Mouse (Mus musculus) embryonic facial prominence, embryonic 11.5 days (tissue): ENCODE measurements around the gene Edn1. TPM values are rescaled to one million over a fixed set of nuclear protein-coding genes. Genes with fewer than 3 reads are reported as not detected.

Experiments used
- ATAC-seq: fragments of 200-750 bp; cut with Nextera tagmentation; replicated peaks from 2 replicates; pipeline ENCODE4 v1.8.0; 2017; ENCODE audit warnings: low read depth; ENCODE audit not compliant: insufficient number of reproducible peaks, low FRiP score, low TSS enrichment
- DNase-seq: peaks from one replicate; pipeline ENCODE4 v3.0.0-alpha.2; 2015; ENCODE audit warnings: low spot score
- H3K27ac ChIP-seq: fragments of 300-500 bp; sonication (generic); replicated peaks from 2 replicates; pipeline ENCODE4 v1.5.1; 2014; ENCODE audit warnings: mild to moderate bottlenecking, low read depth, low read length, control low read depth
- H3K27me3 ChIP-seq: fragments of 300-500 bp; sonication (generic); 2 replicates; pipeline ENCODE4 v1.6.1; 2014; ENCODE audit warnings: mild to moderate bottlenecking, low read length, moderate library complexity, mixed read lengths; ENCODE audit not compliant: control insufficient read depth, insufficient read depth
- H3K36me3 ChIP-seq: fragments of 300-500 bp; sonication (generic); replicated peaks from 2 replicates; pipeline ENCODE4 v1.6.1; 2014; ENCODE audit warnings: low read depth, mild to moderate bottlenecking, low read length, moderate library complexity, mixed read lengths; ENCODE audit not compliant: control insufficient read depth, insufficient read depth
- H3K4me1 ChIP-seq: fragments of 300-500 bp; sonication (generic); 2 replicates; pipeline ENCODE4 v1.6.1; 2014; ENCODE audit warnings: low read length, mixed read lengths; ENCODE audit not compliant: control insufficient read depth, insufficient read depth
- H3K4me2 ChIP-seq: fragments of 300-500 bp; sonication (generic); 2 replicates; pipeline ENCODE4 v1.6.1; 2014; ENCODE audit warnings: low read depth, mild to moderate bottlenecking, control low read depth, low read length, moderate library complexity
- H3K4me3 ChIP-seq: fragments of 300-500 bp; sonication (generic); 2 replicates; pipeline ENCODE4 v1.5.1; 2014; ENCODE audit warnings: low read depth, low read length, control low read depth
- H3K9ac ChIP-seq: fragments of 300-500 bp; sonication (generic); replicated peaks from 2 replicates; pipeline ENCODE4 v1.6.1; 2014; ENCODE audit warnings: mild to moderate bottlenecking, control low read depth, low read length
- H3K9me3 ChIP-seq: fragments of 300-500 bp; sonication (generic); replicated peaks from 2 replicates; pipeline ENCODE4 v1.6.1; 2016; ENCODE audit warnings: mild to moderate bottlenecking, low read length, inconsistent platforms, mixed read lengths; ENCODE audit not compliant: control insufficient read depth
- WGBS: fragments of 180-500 bp; shearing (Covaris S2); extraction: QIAGEN DNeasy Blood & Tissue Kit; methylation state at CpG from one replicate; pipeline ENCODE4 v1.1.7; 2014; 5-methylcytosine and 5-hydroxymethylcytosine counted together
- polyA plus RNA-seq: library from polyadenylated mRNA; unstranded; fragments of >200 nt; fragmentation: Nextera tagmentation; extraction: Ambion mirVana; gene quantifications from 2 replicates; pipeline ENCODE4 v1.2.1, GENCODE M21; 2014

Edn1 gene
- polyA plus RNA-seq, 1 experiment from 2014 or later: 2.0 TPM

- Histone ChIP-seq H3K9me3 (no peaks in the 10 kb centered on the region), H3K27me3 (no peaks in the 10 kb centered on the region), H3K4me3 (no peak overlapping the region), H3K9ac (no peak overlapping the region), H3K27ac (no peak overlapping the region), H3K4me1 (no peaks in the 10 kb centered on the region), H3K4me2 (no peak overlapping the region), H3K36me3 (no peaks in the 10 kb centered on the region)
- 94% methylated on average over 3 of the region's 3 CpGs for WGBS
- no peak for DNase-seq
- no peak for ATAC-seq
Observed at GRCm38 (mm10) chr13:42285896-42286295, 15.4 kb upstream of the Edn1 start.

DNA sequence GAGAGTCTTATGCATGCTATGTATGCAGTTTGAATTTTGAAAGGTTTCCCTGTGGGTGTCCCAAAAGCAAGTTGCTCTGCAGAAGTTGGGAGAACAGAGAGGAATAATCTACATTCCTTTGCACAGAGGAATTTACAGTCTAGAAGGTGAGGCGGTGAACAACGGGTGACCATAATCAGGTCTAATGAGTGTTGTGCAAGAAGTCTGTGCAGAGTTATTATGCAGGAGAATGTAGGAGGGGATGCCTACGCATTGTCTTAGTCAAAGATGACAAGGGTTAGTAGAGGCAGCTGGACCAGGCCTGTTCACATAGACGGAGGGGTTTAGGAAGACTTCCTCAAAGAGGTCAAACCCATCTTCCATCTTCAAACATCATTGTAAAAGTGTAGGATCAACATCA lies 14.5 kb upstream of the Edn1 start:
- no peak overlapping the region for H3K27ac ChIP-seq
- ATAC-seq (no peak), DNase-seq (no peak)
- no peaks in the 10 kb centered on the region for H3K36me3 ChIP-seq
- no peaks in the 10 kb centered on the region for H3K27me3 ChIP-seq
- H3K9me3 ChIP-seq: no peaks in the 10 kb centered on the region
- WGBS: 88% methylated on average over 4 of the region's 4 CpGs
- no peak overlapping the region for H3K4me3 ChIP-seq
- no peak overlapping the region for H3K4me2 ChIP-seq
- H3K9ac ChIP-seq: no peak overlapping the region
- H3K4me1 ChIP-seq: no peaks in the 10 kb centered on the region

- H3K27me3 ChIP-seq: no peaks in the 10 kb centered on the region
- no peak overlapping the region for H3K4me3 ChIP-seq
- H3K4me2 ChIP-seq: no peak overlapping the region
- DNase-seq (no peak), ATAC-seq (no peak)
- no peaks in the 10 kb centered on the region for H3K4me1 ChIP-seq
- no peak overlapping the region for H3K9ac ChIP-seq
- H3K36me3 ChIP-seq: no peaks in the 10 kb centered on the region
- no peaks in the 10 kb centered on the region for H3K9me3 ChIP-seq
- H3K27ac ChIP-seq: no peak overlapping the region
- 85% methylated on average over 5 of the region's 5 CpGs for WGBS
Observed at GRCm38 (mm10) chr13:42292593-42292992, 8.7 kb upstream of the Edn1 start.

- H3K36me3 ChIP-seq: no peaks in the 10 kb centered on the region
- H3K9me3 ChIP-seq: no peaks in the 10 kb centered on the region
- peaks cover 9% of the 10 kb centered on the region for H3K27me3 ChIP-seq
- no peaks in the 10 kb centered on the region for H3K4me1 ChIP-seq
- WGBS: 79% methylated on average over 8 of the region's 8 CpGs
- no peak overlapping the region for H3K9ac ChIP-seq
- DNase-seq: no peak
- no peak overlapping the region for H3K4me3 ChIP-seq
- no peak overlapping the region for H3K4me2 ChIP-seq
- no peak overlapping the region for H3K27ac ChIP-seq
- no peak for ATAC-seq
Observed at GRCm38 (mm10) chr13:42298302-42298701, 3.0 kb upstream of the Edn1 start.

DNA sequence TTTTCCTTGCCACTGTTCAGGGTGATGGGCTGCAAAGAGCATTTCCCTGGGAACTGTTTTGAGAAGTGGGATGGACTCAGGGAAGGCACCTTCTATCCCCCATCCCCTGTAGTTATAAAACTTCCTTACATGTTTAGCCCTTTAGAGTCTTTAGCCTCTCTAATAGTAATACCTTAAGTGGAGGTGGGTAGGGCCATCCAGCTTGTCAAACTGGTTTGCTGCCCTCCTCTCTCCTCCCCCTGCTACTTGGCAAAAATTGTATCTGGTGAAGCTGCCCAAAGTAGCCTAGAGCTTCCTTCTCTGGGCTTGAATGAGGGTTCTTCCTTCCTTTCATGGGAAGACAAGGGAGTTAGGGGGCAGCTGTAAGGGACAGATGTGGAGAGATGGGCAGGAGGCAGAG lies 2.5 kb upstream of the Edn1 start:
- Histone ChIP-seq H3K4me2 (no peak overlapping the region), H3K36me3 (no peaks in the 10 kb centered on the region), H3K4me1 (no peaks in the 10 kb centered on the region), H3K9me3 (no peaks in the 10 kb centered on the region), H3K4me3 (no peak overlapping the region), H3K27ac (no peak overlapping the region), H3K9ac (no peak overlapping the region), H3K27me3 (peaks cover 11% of the 10 kb centered on the region)
- DNase-seq (no peak), ATAC-seq (no peak)

DNA sequence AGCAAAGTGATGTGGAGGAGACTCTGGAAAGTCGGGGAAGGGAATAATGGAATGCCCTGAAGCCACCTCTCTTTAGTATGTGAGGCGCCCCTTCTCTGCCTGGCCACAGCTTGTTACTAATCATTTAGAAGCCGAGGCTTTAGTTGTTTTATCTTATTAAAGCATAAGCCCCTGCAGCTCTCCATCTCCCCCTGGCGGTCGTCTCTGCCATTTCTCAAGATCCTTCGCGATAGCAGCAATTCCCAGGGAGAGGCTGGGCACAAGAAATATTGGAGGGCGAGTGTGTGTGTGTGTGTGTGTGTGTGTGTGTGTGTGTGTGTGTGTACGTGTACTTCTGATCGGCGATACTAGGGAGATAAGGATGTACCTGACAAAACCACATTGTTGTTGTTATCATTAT lies 709 bp upstream of the Edn1 start:
- Histone ChIP-seq H3K36me3 (no peaks in the 10 kb centered on the region), H3K4me3 (no peak overlapping the region), H3K9ac (no peak overlapping the region), H3K9me3 (no peaks in the 10 kb centered on the region), H3K27me3 (peaks cover 11% of the 10 kb centered on the region), H3K4me1 (no peaks in the 10 kb centered on the region), H3K27ac (no peak overlapping the region), H3K4me2 (peak overlapping the region; percentile 38)
- no peak for ATAC-seq
- peak; percentile 89 for DNase-seq
- 5% methylated on average over 11 of the region's 11 CpGs for WGBS

GRCm38 (mm10) chr13:42301961-42302861 lies 935 bp downstream of the Edn1 start:
- Histone ChIP-seq H3K4me3 (peak overlapping the region; percentile 12), H3K27me3 (peaks cover 11% of the 10 kb centered on the region), H3K4me1 (no peaks in the 10 kb centered on the region), H3K9me3 (no peaks in the 10 kb centered on the region), H3K36me3 (no peaks in the 10 kb centered on the region), H3K9ac (no peak overlapping the region), H3K4me2 (peak overlapping the region; percentile 38), H3K27ac (no peak overlapping the region)
- 19% methylated on average over 27 of the region's 27 CpGs for WGBS
- DNase-seq (peak; percentile 25), ATAC-seq (no peak)

- H3K36me3 ChIP-seq: no peaks in the 10 kb centered on the region
- H3K9me3 ChIP-seq: no peaks in the 10 kb centered on the region
- ATAC-seq (no peak), DNase-seq (no peak)
- H3K4me3 ChIP-seq: no peak overlapping the region
- H3K4me2 ChIP-seq: no peak overlapping the region
- no peak overlapping the region for H3K9ac ChIP-seq
- no peaks in the 10 kb centered on the region for H3K4me1 ChIP-seq
- H3K27me3 ChIP-seq: peaks cover 11% of the 10 kb centered on the region
- WGBS: 30% methylated on average over 11 of the region's 11 CpGs
- H3K27ac ChIP-seq: no peak overlapping the region
Observed at GRCm38 (mm10) chr13:42303180-42303929, 2.1 kb downstream of the Edn1 start.
